Mouse (Mus musculus) left cerebral cortex, postnatal 14 days (tissue): ENCODE data around the gene Olfr1162. TPM values are rescaled to one million over a fixed set of nuclear protein-coding genes. Genes with fewer than 3 reads are reported as not detected.
"Not testable (repeated sequence)": the region's sequence is repeated elsewhere in the genome, so short reads cannot be mapped to it uniquely, and the experiment has no call there.

Source experiments
- DNase-seq, 2 experiments: peaks; one replicate each; pipeline ENCODE4 v3.0.0; 2021 to 2022; ENCODE audit warnings: low spot score in 2 of 2, mixed read lengths in 1 of 2
- intact Hi-C: fragments of 180-260 bp; cut with DNase I; formaldehyde crosslinking; loops from one replicate; pipeline ENCODE4 v1.15.1; 2025
- long read RNA-seq, 2 experiments: library from polyadenylated mRNA; stranded (forward); transcript quantifications; one replicate each; pipeline ENCODE4 v2.0.0; 2021
- total RNA-seq, 2 experiments: library from RNA; stranded (reverse); gene quantifications; 2 replicates each; pipeline ENCODE4 v1.2.3; 2021

Olfr1162 gene
- total RNA-seq = not detected
- long read RNA-seq, experiment 1 = 0 reads
- long read RNA-seq, experiment 2 = 0 reads

DNA sequence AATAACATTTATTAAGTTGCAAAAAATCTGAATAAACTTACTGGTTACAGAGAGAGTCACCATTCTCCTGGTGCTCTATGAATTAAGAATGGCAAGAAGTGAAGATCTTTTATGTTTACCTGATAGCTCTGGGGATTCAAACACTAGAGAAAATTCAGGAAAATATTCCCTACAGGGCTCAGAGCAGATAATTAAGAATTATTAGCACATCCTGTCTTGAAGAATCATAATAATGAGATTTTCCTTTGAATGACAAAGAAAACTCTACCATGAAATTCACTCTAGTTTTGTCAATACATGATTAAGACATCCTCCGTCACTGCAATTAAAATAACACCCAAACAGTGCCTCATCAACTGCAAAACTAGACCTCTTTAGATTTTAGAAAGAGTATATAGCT is at the start of gene Olfr1162:
Olfr1162 (minus strand) TSS at position 101 of the 400 bp plus-strand sequence.
- DNase-seq = no peak
- intact Hi-C loops = no loop called here

DNA sequence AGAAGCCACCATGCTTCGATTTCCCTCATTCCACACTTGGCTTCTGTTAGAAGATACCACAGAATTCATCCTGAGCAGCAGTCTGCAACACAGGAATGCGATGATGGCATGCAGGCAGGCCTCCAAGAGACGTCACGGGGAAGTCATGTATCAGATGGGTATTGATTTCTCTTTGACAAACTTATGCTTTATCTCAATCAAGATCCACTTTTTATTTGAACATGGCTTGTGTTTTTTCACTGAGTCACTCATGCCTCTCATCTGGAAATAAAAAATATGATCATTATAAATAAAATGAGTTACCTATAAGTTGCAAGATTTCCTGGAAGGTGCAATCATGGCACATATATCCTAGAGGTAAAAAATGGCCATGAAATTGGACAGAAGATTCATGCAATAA is 42.9 kb upstream of the Olfr1162 start, which contains the start of gene Olfr1164:
Olfr1164 (minus strand) TSS at position 101 of the 400 bp plus-strand sequence.
- DNase-seq = no peak
- intact Hi-C loops = no loop called here

DNA sequence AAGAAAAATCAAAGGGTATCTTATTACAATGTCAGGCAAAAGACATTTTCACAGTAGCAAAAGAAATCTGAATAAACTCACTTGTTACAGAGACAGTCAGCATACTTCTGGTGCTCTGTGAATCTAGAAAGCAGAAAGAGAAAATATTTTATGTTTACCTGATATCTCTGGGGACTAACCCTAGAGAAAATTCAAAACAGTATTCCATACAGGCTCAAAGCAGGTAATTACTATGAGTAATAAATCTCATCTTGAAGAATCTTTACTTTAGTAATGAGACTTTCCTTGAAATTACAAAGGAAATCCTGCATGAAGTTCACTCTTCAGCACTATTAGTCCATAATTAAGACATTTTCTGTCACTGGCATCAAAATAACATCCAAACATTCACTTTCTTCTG is 20.8 kb upstream of the Olfr1162 start, which contains the start of gene Olfr1163:
Olfr1163 (minus strand) TSS at position 101 of the 400 bp plus-strand sequence.
- no peak for DNase-seq
- intact Hi-C loops = no loop called here

DNA sequence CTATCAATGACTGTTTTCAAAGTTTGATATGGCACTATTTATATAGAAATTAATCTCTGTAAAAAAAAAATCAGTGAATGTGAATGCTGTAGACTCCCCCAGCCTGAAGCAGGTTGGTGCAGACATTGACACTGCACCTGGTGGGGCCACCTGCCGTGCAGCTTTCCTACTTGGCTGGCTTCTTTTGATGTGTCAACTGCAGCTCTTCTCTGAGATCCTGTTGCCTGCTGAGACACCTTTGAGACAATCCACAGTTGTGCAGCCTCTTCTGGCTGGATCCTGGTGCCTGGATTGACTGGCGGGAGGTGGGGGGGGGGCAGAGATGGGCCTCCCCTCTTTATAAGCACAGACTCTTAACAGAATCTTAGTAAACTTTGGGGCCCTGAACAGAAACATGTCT is 12.7 kb upstream of the Olfr1162 start:
- no peak for DNase-seq
- intact Hi-C loops = no loop called here

DNA sequence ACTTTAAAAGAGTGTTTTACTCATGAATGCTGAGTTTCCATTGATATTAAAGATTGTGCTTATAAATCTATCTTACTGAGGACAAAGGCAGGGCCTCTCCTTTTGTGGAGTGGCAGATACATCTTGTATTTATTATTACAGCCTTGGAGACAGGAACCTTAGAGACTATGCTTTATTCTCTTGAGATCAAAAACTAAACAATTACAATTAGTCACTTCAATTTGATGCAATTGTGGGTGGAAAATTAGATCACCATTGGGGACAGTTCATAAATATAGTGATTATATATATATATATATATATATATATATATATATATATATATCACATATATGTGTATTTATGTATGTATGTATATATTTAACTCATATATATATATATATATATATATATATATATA is 13.3 kb downstream of the Olfr1162 start, which contains the start of gene Olfr73:
Olfr73 (minus strand) TSS at position 101 of the 400 bp plus-strand sequence.
- no peak for DNase-seq
- intact Hi-C loops = no loop called here

DNA sequence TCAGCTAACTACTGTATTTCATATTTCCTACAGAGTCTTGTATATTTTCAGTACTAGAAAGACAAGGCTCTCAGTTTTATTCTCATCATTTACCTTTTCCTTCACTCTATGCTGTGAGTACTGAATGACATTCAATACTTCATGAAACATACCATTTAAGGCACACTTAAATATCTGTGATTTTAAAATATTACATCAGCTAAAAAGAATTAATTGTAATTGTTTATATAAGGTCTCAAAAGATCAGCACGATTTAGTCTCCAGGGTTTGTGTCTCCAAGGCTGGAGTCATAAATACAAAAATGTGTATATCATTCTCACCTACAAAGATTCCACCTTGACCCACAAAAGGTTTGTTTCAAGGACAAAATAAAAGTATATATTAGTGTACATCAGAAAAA is 28.5 kb downstream of the Olfr1162 start, which contains the start of gene Olfr1161:
Olfr1161 (plus strand) TSS at position 301 of the 400 bp plus-strand sequence.
- DNase-seq, intact Hi-C loops: not testable (repeated sequence)

DNA sequence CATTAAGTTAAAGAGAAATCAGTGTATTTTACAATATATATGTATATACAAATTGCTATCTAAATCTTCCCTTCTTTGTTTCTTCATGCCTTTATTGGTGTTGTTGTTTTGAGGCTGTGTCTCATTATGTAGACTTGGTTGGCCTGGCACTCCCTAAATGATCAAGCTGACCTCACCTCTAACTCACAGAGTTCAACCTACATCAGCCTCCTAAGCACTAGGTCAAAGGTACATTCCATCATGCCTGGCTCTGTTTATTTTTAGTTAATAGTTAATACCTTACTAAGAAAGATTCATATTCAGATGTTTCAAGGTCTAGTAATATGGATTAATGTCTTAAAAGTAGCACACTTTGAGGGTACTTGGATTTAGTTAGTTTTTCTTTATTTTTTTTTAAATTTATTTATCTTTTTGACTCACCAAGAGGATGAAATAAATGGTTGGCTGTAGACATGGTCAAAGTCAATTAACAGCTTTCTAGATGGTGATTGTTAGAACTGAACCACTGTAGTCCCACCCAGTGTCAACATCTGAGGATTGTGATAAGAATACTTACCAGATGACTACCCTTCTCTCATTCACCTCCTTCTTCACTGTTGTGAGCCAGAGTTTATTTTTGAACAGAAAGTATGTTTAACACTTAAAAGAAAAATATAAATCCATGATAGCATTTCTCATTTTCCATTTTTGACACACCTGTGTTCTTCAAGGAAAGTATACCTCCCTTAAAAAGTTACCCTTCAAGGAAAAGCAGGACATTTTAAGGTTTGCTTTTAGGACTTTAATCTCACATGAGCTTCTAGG is 43.2 kb downstream of the Olfr1162 start, which contains the start of gene Olfr1160:
Olfr1160 (minus strand) TSS at position 754 of the 804 bp plus-strand sequence.
- intact Hi-C loops = no loop called here

More for the DNA sequence above, 43.2 kb downstream of the Olfr1162 start, which contains the start of gene Olfr1160:
- DNase-seq = no peak

Other genes starting within 250 kb of the Olfr1162 start
- not detected for gene Olfr1145, start 241.3 kb downstream of the Olfr1162 start, total RNA-seq
- not detected for gene Olfr1148, start 220.6 kb downstream of the Olfr1162 start, total RNA-seq
- gene Olfr1150-ps1, start 207.1 kb downstream of the Olfr1162 start, total RNA-seq = not detected
- gene Olfr1151, start 195.3 kb downstream of the Olfr1162 start, total RNA-seq = not detected
- gene Olfr1152, start 184.6 kb downstream of the Olfr1162 start, total RNA-seq = not detected
- not detected for gene Olfr1153, start 156.2 kb downstream of the Olfr1162 start, total RNA-seq
- gene Olfr1154, start 146.0 kb downstream of the Olfr1162 start, total RNA-seq = not detected
- not detected for gene Olfr1155, start 106.0 kb downstream of the Olfr1162 start, total RNA-seq
- not detected for gene Olfr1156, start 98.0 kb downstream of the Olfr1162 start, total RNA-seq
- gene Olfr1157, start 82.8 kb downstream of the Olfr1162 start, total RNA-seq = not detected
- not detected for gene Olfr74, start 76.5 kb downstream of the Olfr1162 start, total RNA-seq
- not detected for gene Olfr1158, start 61.0 kb downstream of the Olfr1162 start, total RNA-seq
- gene Olfr1160, start 42.9 kb downstream of the Olfr1162 start, total RNA-seq = not detected
- gene Olfr1161, start 28.4 kb downstream of the Olfr1162 start, total RNA-seq = not detected
- not detected for gene Olfr73, start 13.4 kb downstream of the Olfr1162 start, total RNA-seq
- gene Olfr1163, start 20.7 kb upstream of the Olfr1162 start, total RNA-seq = not detected
- gene Olfr1164, start 42.8 kb upstream of the Olfr1162 start, total RNA-seq = not detected
- not detected for gene Olfr1166, start 77.1 kb upstream of the Olfr1162 start, total RNA-seq
- not detected for gene Olfr1167, start 104.1 kb upstream of the Olfr1162 start, total RNA-seq
- not detected for gene Olfr1168, start 130.8 kb upstream of the Olfr1162 start, total RNA-seq
- gene Olfr1170, start 177.2 kb upstream of the Olfr1162 start, total RNA-seq = not detected
- not detected for gene Olfr1173, start 228.7 kb upstream of the Olfr1162 start, total RNA-seq